Mouse (Mus musculus) kidney, postnatal 36 days (tissue): ENCODE results near the gene Pdzd7.

Experiments used
- DNase-seq, 2 experiments: peaks; one replicate each; pipeline ENCODE4 v3.0.0; 2021 to 2022; ENCODE audit warnings: mixed read lengths in 2 of 2

Gene Pdzd7

DNA sequence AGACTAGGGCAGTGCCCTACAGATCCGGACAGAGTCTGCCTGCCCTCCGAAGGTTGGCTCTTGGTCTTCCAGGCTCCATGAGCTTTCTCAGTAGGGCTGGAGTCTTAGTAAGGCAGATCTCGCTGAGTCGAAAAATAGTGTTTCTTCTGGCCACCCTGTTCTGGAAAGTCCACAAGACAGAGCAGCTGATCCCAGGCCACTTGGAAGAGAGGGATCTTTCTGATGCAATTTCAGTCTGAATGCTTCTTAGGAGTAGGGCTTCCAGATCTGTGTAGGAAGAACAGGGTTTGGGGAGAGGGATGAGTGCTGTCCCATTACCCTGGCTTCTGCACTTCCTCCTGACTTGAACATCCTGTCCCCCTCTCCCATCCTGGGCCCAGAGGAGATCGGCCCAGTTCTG, at the start of gene Pdzd7:
Pdzd7 (minus strand) TSS at position 67 of the 400 bp plus-strand sequence.
- DNase-seq = no peak

DNA sequence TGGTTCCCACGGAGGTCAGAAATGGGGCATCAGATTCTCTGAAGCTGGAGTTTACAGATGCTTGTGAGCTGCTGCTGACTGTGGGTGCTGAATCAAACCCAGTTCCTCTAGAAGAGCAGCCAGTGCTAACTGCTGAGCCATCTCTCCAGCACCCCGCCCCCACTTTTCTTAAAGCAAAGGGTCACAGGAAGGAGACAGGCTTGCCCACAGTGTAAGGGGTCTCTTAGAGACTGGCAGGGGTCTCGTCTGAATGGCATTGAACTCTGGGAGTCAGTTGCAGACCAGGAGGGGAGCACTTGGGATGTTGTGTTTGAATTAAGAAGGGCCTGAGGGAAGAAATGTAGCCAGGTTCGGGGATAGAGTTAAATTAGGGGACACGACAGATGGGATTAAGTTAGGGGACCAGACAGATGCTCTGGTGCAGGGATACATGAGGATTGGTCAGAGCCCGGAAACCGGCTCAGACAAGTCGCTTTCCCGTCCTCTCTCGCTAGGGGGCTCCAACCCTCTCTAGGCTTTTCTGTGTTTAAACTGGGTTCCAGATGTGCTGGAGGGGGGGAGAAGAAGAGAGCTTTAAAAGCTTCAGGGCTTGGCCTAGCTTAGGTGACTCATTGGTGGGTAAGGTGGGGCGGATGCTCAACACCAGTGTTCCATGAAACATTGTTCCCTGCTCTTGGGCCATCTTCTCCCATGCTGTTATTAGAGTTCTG, 36.5 kb upstream of the Pdzd7 start:
- peak; percentile 35 to 79 for DNase-seq

GRCm38 (mm10) chr19:45081279-45081678, 35.8 kb upstream of the Pdzd7 start:
- peak; percentile 44 to 81 for DNase-seq

GRCm38 (mm10) chr19:45080711-45081110, 35.2 kb upstream of the Pdzd7 start:
- no peak for DNase-seq

- peak; percentile 59 to 69 for DNase-seq
These were observed 34.4 kb upstream of the Pdzd7 start for GRCm38 (mm10) chr19:45079769-45080515.

GRCm38 (mm10) chr19:45078971-45079764, 33.7 kb upstream of the Pdzd7 start:
- no peak for DNase-seq

GRCm38 (mm10) chr19:45077742-45078645, 32.5 kb upstream of the Pdzd7 start:
- DNase-seq = no peak

GRCm38 (mm10) chr19:45076586-45077510, 31.3 kb upstream of the Pdzd7 start:
- peak; percentile 47 to 83 for DNase-seq

GRCm38 (mm10) chr19:45076036-45076575, 30.6 kb upstream of the Pdzd7 start:
- no peak for DNase-seq

DNA sequence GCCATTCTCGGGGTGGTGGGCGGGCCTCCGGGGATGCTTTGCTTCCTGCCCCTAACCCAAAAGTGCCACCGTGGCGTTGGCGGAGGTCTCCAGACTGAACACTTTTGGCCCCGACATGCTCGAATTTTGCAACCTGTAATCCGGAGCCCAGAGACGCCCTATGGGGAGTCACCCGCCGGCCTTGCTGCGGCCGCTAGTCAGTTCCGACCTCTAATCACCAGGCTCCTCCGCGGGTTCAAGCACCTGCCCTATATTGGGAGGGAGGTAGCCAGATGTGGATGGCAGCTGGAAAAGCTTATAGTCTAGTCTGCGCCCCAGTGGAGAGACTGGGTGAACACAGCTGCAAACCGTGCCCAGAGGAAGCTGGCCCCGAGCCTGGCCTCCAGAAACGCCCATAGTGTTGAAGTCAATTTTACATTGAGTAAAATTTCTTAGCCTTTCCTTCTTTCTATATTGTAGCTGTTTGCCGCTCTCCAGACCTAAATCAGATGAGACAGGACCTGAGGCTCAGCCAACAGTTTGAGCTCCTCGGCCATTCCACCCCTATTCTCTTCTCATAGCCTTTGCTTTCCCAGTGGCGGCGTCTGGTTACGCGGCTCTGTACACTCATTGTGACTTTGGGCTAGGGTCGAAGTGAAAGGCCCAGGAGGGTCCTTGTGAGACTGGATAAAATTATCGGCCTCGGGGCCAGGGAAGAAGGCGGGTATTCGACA, 30.0 kb upstream of the Pdzd7 start:
- DNase-seq = no peak

GRCm38 (mm10) chr19:45074580-45075322, 29.2 kb upstream of the Pdzd7 start, which contains the start of gene Kazald1:
Gene Kazald1 (plus strand): TSS chr19:45075241.
- DNase-seq = peak; percentile 94 to 97

GRCm38 (mm10) chr19:45073871-45074542, 28.5 kb upstream of the Pdzd7 start:
- peak; percentile 70 to 90 for DNase-seq

- DNase-seq = no peak
These were observed 22.4 kb upstream of the Pdzd7 start for GRCm38 (mm10) chr19:45067758-45068510.

- DNase-seq = no peak
These were observed 21.7 kb upstream of the Pdzd7 start for GRCm38 (mm10) chr19:45067170-45067569.

DNA sequence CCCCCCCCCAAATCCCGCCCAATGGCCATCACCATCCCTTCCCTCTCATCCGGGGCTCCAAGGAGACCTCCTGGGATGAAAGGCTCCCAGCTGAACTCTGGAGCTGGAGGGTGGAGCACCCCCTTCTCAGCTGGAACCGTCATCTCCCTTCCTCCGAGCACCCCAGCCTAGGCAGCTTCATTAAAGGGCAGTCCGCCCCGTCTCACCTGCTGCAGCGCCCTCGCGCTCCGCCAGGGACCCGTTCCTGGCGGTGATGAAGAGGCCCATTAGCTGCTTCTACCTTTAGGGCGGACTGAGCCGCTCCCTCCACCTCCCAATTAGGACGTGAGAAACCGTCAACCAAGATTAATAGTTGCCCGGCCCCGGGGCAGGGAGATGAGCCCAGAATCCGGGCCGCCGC, 19.7 kb upstream of the Pdzd7 start:
- no peak for DNase-seq

DNA sequence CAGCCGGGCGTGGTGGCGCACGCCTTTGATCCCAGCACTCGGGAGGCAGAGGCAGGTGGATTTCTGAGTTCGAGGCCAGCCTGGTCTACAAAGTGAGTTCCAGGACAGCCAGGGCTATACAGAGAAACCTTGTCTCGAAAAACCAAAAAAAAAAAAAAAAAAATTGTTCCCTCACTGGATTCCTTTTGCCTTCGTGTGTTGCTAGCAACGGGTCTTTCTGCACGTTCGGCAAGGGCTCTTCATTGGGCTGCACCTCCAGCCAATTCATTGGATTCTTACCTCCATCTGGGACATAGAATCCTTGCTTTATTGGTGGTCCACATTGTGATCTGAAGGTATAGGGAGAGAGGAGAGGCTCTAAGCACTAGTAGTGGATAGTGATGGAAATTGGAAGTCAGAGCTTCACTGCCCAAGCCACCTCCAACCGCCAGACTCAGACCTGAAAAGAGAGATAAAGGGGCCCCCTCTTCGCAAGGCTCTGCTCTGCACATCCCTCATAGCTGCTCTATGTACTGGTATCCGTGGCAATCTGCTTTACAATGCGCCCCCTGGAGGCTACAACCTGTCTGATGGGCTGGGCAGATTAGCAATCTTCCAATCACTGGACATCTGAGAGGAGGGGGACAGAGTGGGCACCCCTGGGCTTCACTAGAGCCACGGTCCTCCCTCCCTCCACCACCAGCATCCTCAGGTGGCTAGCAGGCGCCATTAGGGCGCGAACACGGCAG, 18.2 kb upstream of the Pdzd7 start:
- DNase-seq = peak; percentile 67 to 87

GRCm38 (mm10) chr19:45058841-45059240, 13.3 kb upstream of the Pdzd7 start:
- DNase-seq = no peak
